Mouse (Mus musculus): ENCODE measurements at regions not wholly inside any gene's neighbourhood (a gene's known extent, or its start where the extent isn't known, plus 50 kb on each side); places are given as distances from the start of the nearest gene placed in this dataset.

DNA sequence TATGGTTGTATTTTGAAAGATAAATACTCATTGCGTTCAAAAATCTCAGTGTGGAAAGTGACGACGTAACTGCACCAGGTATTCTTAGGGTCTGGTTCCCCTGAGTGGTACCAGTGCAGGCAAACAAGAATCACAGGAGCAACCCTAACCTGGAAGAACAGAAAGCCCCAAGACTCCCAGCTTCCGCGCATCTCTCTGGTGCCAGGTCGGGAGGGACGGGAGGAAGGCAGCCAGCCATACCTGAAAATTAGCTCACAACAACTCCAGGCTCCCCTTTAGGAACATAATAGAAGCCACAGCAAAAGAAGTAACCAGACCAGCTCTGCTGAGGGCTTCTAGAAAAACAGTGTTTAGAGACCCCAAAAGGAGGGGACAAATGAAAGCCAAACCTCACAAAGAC is 235.4 kb upstream of the Kazn start:
- TF ChIP-seq TAL1 (IDR thresholded peaks at IDR 0.05; ENCODE audit: low read length) (no peak), GATA1 (IDR thresholded peaks at IDR 0.05; ENCODE audit: low read length) (no peak)
